Comparison of ENCODE assay signal across 9 mouse cellular contexts in the genomic region with DNA sequence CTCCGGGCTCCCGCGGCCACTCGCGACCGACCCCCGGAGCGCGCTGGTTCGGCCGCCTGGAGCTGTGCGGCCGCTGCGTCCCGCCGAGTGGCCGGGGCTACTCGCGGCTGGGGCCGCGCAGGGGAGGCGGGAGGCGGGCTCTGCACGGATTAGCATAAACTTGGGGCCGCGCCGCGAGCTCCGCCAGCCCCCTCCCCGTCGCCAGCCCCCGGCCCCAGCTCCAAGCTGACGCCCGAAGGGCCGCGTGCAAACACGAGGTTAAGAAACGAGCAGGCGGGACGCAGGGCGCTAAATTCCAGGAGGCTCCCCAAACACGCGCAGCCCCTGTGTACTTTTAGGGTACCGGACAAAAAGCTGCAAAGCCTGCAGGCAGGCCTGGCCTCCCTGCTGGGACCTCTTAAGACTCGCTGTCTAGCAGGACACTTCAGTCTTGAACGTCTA. TPM values are rescaled to one million over a fixed set of nuclear protein-coding genes. Genes with fewer than 3 reads are reported as not detected.
DNase-seq lines count a peak whose midpoint lies in the region; ATAC-seq and TF ChIP-seq lines count a peak whose summit lies in the region.
"Had no signal": no experiment of that assay in that cellular context is flagged by ENCODE, and none has a peak within 500 bp of the region (broad histone marks: within the 10 kb centered on the region; RNA-seq: fewer than 3 reads in every experiment).

A gene (minus strand): TSS at position 98 of the 441 bp plus-strand sequence.

- H3K4me2 ChIP-seq in lung, postnatal 0 days (replicated peaks; ENCODE audit: low read depth, low read length): peak within 1 kb of the TSS; percentile 69
- peak within 1 kb of the TSS; percentile 94 for H3K4me2 ChIP-seq in heart, embryonic 16.5 days (ENCODE audit: low read depth, low read length)
- peak within 1 kb of the TSS; percentile 65 for H3K4me2 ChIP-seq in liver, embryonic 12.5 days
- H3K4me2 ChIP-seq in stomach, postnatal 0 days (replicated peaks; ENCODE audit: low read depth): peak within 1 kb of the TSS; percentile 74

- no peak for TF ChIP-seq EP300 in lung, postnatal 0 days (IDR thresholded peaks at IDR 0.05)
- TF ChIP-seq EP300 in stomach, postnatal 0 days (optimal IDR thresholded peaks at IDR 0.05): no peak

- H3K36me3 ChIP-seq in lung, postnatal 0 days (ENCODE audit: insufficient read depth, low read length): no peaks in the 10 kb centered on the region
- no peaks in the 10 kb centered on the region for H3K36me3 ChIP-seq in heart, embryonic 16.5 days (ENCODE audit: control insufficient read depth, insufficient read depth)
- H3K36me3 ChIP-seq in liver, embryonic 12.5 days: no peaks in the 10 kb centered on the region
- peaks cover 3% of the 10 kb centered on the region; the same call in 1 of the 2 replicates for H3K36me3 ChIP-seq in stomach, postnatal 0 days (ENCODE audit: control insufficient read depth, insufficient read depth, low read length)

- WGBS in lung, postnatal 0 days: 2% methylated on average over 34 of the region's 46 CpGs
- WGBS in heart, embryonic 16.5 days: 1% methylated on average over 46 of the region's 46 CpGs
- WGBS in liver, embryonic 12.5 days (ENCODE audit: insufficient replicate concordance): under 1% methylated on average over 45 of the region's 46 CpGs
- WGBS in stomach, postnatal 0 days: under 1% methylated on average over 40 of the region's 46 CpGs

- no peak for DNase-seq in lung, postnatal 0 days (ENCODE audit: low spot score)
- DNase-seq in lung, postnatal 25 days (ENCODE audit: low spot score): no peak
- DNase-seq in stomach, postnatal 0 days (ENCODE audit: low spot score): peak; percentile 31
- DNase-seq in layer of hippocampus, postnatal 36 days: no peak
- DNase-seq in cerebellum, postnatal 36 days: no peak
- no peak for DNase-seq in spleen, adult 18-20 months

- peak within 1 kb of the TSS; percentile 43 for H3K4me3 ChIP-seq in lung, postnatal 0 days (ENCODE audit: low read depth, low read length)
- H3K4me3 ChIP-seq in heart, embryonic 16.5 days (ENCODE audit: low read length): peak within 1 kb of the TSS; percentile 60
- H3K4me3 ChIP-seq in liver, embryonic 12.5 days: peak within 1 kb of the TSS; percentile 46
- H3K4me3 ChIP-seq in stomach, postnatal 0 days (ENCODE audit: low read depth, low read length): peak within 1 kb of the TSS; percentile 52
- H3K4me3 ChIP-seq: myocyte had no signal

- no peak for TF ChIP-seq CTCF in lung, postnatal 0 days (IDR thresholded peaks at IDR 0.05)
- TF ChIP-seq CTCF in stomach, postnatal 0 days (IDR thresholded peaks at IDR 0.05; ENCODE audit: low read depth): no peak

- H3K9ac ChIP-seq in lung, postnatal 0 days (replicated peaks; ENCODE audit: low read depth): no peak within 1 kb of the TSS
- H3K9ac ChIP-seq in heart, embryonic 16.5 days (ENCODE audit: low read length): peak within 1 kb of the TSS; percentile 63
- H3K9ac ChIP-seq in liver, embryonic 12.5 days: 0 out of 2 replicates have a peak within 1 kb of the TSS, but pooled peaks have one; percentile 27
- H3K9ac ChIP-seq in stomach, postnatal 0 days (ENCODE audit: low read length): peak within 1 kb of the TSS; percentile 56

- 0 out of 2 replicates have a peak, but pooled peaks cover 3% of the 10 kb centered on the region for H3K4me1 ChIP-seq in lung, postnatal 0 days (ENCODE audit: insufficient read depth, low read depth, low read length)
- H3K4me1 ChIP-seq in heart, embryonic 16.5 days (ENCODE audit: control insufficient read depth, insufficient read depth, low read length): peaks cover 9% of the 10 kb centered on the region; the same call in 1 of the 2 replicates
- H3K4me1 ChIP-seq in liver, embryonic 12.5 days: 0 out of 2 replicates have a peak, but pooled peaks cover 6% of the 10 kb centered on the region
- H3K4me1 ChIP-seq in stomach, postnatal 0 days (replicated peaks; ENCODE audit: control insufficient read depth, insufficient read depth): 0 out of 2 replicates have a peak, but pooled peaks cover 2% of the 10 kb centered on the region

- H3K9me3 ChIP-seq in lung, postnatal 0 days (ENCODE audit: low read length): no peaks in the 10 kb centered on the region
- no peaks in the 10 kb centered on the region for H3K9me3 ChIP-seq in heart, embryonic 16.5 days (replicated peaks; ENCODE audit: control insufficient read depth, low read length)
- no peaks in the 10 kb centered on the region for H3K9me3 ChIP-seq in liver, embryonic 12.5 days (replicated peaks)
- no peaks in the 10 kb centered on the region for H3K9me3 ChIP-seq in stomach, postnatal 0 days (ENCODE audit: control insufficient read depth, low read length)

- peaks cover 21% of the 10 kb centered on the region for H3K27me3 ChIP-seq in lung, postnatal 0 days (replicated peaks; ENCODE audit: insufficient read depth, low read length)
- H3K27me3 ChIP-seq in heart, embryonic 16.5 days (ENCODE audit: control insufficient read depth, insufficient read depth, low read length): peaks cover 58% of the 10 kb centered on the region
- peaks cover 89% of the 10 kb centered on the region for H3K27me3 ChIP-seq in liver, embryonic 12.5 days (replicated peaks)
- peaks cover 3% of the 10 kb centered on the region; the same call in 1 of the 2 replicates for H3K27me3 ChIP-seq in stomach, postnatal 0 days (ENCODE audit: control insufficient read depth, insufficient read depth, low read length)

- ATAC-seq in lung, postnatal 0 days: peak; percentile 40; the same call in 1 of the 2 replicates
- peak; percentile 59 for ATAC-seq in heart, embryonic 16.5 days (replicated peaks; ENCODE audit: extremely low read depth, insufficient read depth, low FRiP score)
- no peak for ATAC-seq in liver, embryonic 12.5 days
- peak; percentile 47; the same call in 1 of the 2 replicates for ATAC-seq in stomach, postnatal 0 days (ENCODE audit: low FRiP score, low TSS enrichment)

- H3K27ac ChIP-seq in lung, postnatal 0 days (ENCODE audit: low read length): no peak within 1 kb of the TSS
- H3K27ac ChIP-seq in heart, embryonic 16.5 days (ENCODE audit: low read length): no peak within 1 kb of the TSS
- no peak within 1 kb of the TSS for H3K27ac ChIP-seq in liver, embryonic 12.5 days
- H3K27ac ChIP-seq in stomach, postnatal 0 days (replicated peaks): peak within 1 kb of the TSS; percentile 31

RNA-seq across cellular contexts. Expression of the gene that starts here (rescaled TPM):
- polyA plus RNA-seq in lung, postnatal 0 days (2015; fragmentation: Nextera tagmentation; extraction: Ambion mirVana): 0.36 and 0.52 TPM in 2 replicates
- 1.5 and 1.7 TPM in 2 replicates for polyA plus RNA-seq in heart, embryonic 16.5 days (2015; fragmentation: Nextera tagmentation; extraction: Ambion mirVana)
- 0.99 and 1.3 TPM in 2 replicates for polyA plus RNA-seq in liver, embryonic 12.5 days (2016; fragmentation: Nextera tagmentation; extraction: Ambion mirVana)
- polyA plus RNA-seq in stomach, postnatal 0 days (2015; fragmentation: Nextera tagmentation; extraction: Ambion mirVana): 7.2 and 8.5 TPM in 2 replicates
- under 1 TPM in 1 of 2 experiments, not detected in 1; 0.15 TPM for total RNA-seq in layer of hippocampus, postnatal 36 days (2021)
- polyA plus RNA-seq: myocyte had no signal

Comparison
In these comparisons a context has a peak if more than half of its experiments do, and no peak if none do; other contexts are left out.
1. Peak in ATAC-seq, H3K4me3 ChIP-seq and H3K4me2 ChIP-seq in lung, postnatal 0 days; RNA of the gene not detected or under 1 TPM.